Mouse (Mus musculus) megakaryocyte, embryonic 14.5 days (primary cell): ENCODE results near the gene Nsun3. TPM values are rescaled to one million over a fixed set of nuclear protein-coding genes. Genes with fewer than 3 reads are reported as not detected.
"Not testable (repeated sequence)": the region's sequence is repeated elsewhere in the genome, so short reads cannot be mapped to it uniquely, and the experiment has no call there.

ENCODE experiments used
- H3K27me3 ChIP-seq: replicated peaks from 2 replicates; pipeline ENCODE3; 2012; ENCODE audit warnings: inconsistent platforms
- H3K36me3 ChIP-seq: replicated peaks from 2 replicates; pipeline ENCODE3; 2012; ENCODE audit warnings: low read length, inconsistent platforms, mixed read lengths
- H3K4me1 ChIP-seq: 2 replicates; pipeline ENCODE4 v1.6.1; 2012; ENCODE audit warnings: inconsistent platforms
- H3K4me3 ChIP-seq: replicated peaks from 2 replicates; pipeline ENCODE3; 2012; ENCODE audit warnings: moderate library complexity, mild to moderate bottlenecking, inconsistent platforms
- H3K9me3 ChIP-seq: 2 replicates; pipeline ENCODE4 v1.6.1; 2012; ENCODE audit warnings: inconsistent platforms
- FLI1 ChIP-seq: IDR thresholded peaks from 2 replicates; pipeline ENCODE4 v1.6.1; 2012; ENCODE audit warnings: low read length, inconsistent platforms, mixed read lengths
- GATA1 ChIP-seq: IDR thresholded peaks from 3 replicates; pipeline ENCODE4 v1.6.1; 2012; ENCODE audit warnings: mixed read lengths, low read length, inconsistent platforms, borderline replicate concordance
- polyA plus RNA-seq: library from polyadenylated mRNA; stranded (reverse); fragments of >175 nt; gene quantifications from 2 replicates; pipeline ENCODE4 v1.2.3, GENCODE M21; 2012; ENCODE audit warnings: low replicate concordance; ENCODE audit not compliant: insufficient read depth

The Nsun3 gene
- polyA plus RNA-seq, 1 experiment, result 2.2 TPM

DNA sequence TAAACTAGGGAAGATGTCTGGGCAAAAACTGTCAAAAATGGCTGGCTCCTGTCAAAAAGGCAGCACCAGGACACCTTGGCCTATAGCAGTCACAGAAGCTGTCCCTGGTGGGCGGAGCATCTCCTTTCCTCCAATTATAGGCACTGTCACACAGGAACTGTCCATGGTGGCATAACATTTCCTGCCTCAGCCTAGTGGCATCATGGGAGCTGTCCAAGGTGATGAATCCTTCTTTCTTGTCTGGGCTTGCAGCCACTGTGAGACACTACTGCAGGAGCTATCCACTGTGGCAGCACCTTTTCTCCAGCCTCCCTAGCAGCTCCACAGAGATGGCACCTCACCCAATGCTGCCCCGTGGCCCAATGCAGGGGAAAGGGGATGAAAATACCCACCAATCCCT is 28.3 kb downstream of the Nsun3 start:
- H3K4me1 ChIP-seq, result peaks cover 10% of the 10 kb centered on the region; the same call in 1 of the 2 replicates
- H3K36me3 ChIP-seq, result peaks cover 86% of the 10 kb centered on the region
- peak overlapping the region; percentile 29 for H3K4me3 ChIP-seq
- H3K27me3 ChIP-seq, result no peaks in the 10 kb centered on the region
- H3K9me3 ChIP-seq, result peaks cover 7% of the 10 kb centered on the region
- no peak for TF ChIP-seq FLI1
- TF ChIP-seq GATA1, result no peak

- Histone ChIP-seq H3K4me1 (peaks cover 10% of the 10 kb centered on the region; the same call in 1 of the 2 replicates), H3K36me3 (peaks cover 78% of the 10 kb centered on the region), H3K9me3 (peaks cover 7% of the 10 kb centered on the region), H3K4me3 (no peak overlapping the region), H3K27me3 (no peaks in the 10 kb centered on the region)
- TF ChIP-seq FLI1, result no peak
- TF ChIP-seq GATA1, result no peak
Observed at GRCm38 (mm10) chr16:62755307-62755706, 31.3 kb downstream of the Nsun3 start.

GRCm38 (mm10) chr16:62753597-62753996 is 33.0 kb downstream of the Nsun3 start:
- no peak overlapping the region for H3K4me3 ChIP-seq
- no peaks in the 10 kb centered on the region for H3K27me3 ChIP-seq
- peaks cover 5% of the 10 kb centered on the region for H3K9me3 ChIP-seq
- H3K36me3 ChIP-seq, result peaks cover 61% of the 10 kb centered on the region
- peaks cover 10% of the 10 kb centered on the region; the same call in 1 of the 2 replicates for H3K4me1 ChIP-seq
- TF ChIP-seq GATA1 (no peak), FLI1 (no peak)

DNA sequence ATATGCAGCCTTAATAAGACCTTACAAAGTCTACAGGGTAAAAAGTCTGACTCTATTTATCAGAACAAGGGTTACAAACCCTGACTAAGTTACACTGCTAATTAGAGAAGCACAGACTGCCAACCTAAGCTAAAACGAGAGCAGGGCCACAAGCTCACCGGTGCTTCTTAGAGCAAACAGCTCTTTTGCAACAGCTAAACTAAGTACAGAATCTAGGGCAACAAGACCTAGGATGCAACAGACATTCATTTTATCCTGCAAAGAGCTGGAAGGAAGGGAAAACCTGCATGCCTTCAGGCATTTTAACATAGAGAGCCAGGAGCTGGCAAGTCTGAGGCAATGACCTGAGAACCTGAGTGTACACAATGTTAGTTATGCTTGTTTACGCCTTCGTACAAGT is 33.5 kb downstream of the Nsun3 start:
- Histone ChIP-seq H3K4me1 (peaks cover 6% of the 10 kb centered on the region; the same call in 1 of the 2 replicates), H3K4me3 (no peak overlapping the region), H3K27me3 (no peaks in the 10 kb centered on the region), H3K9me3 (no peaks in the 10 kb centered on the region), H3K36me3 (peaks cover 57% of the 10 kb centered on the region)
- TF ChIP-seq GATA1 (no peak), FLI1 (no peak)

DNA sequence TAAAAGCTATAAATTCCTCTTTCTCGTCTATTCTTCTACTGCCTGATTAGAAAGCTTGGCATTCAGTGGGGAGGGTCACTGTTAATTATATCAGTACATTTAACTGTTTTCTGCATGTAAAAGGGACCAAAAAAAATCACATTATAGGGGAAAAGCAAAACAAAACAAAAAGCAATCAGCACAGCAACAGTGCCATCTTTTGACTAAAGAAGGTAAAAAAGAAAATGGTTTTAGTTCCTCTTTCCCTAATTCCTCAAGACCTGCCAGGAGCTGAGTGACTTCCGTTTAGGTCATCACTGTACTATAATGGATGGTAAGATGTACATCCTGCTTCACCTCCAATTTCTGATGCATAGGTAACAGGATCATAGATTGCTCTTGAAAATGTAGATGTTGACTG is 40.7 kb downstream of the Nsun3 start:
- TF ChIP-seq GATA1, result no peak
- TF ChIP-seq FLI1, result no peak
- H3K27me3 ChIP-seq, result no peaks in the 10 kb centered on the region
- peaks cover 49% of the 10 kb centered on the region for H3K36me3 ChIP-seq
- H3K9me3 ChIP-seq, result no peaks in the 10 kb centered on the region
- H3K4me1 ChIP-seq, result no peaks in the 10 kb centered on the region
- no peak overlapping the region for H3K4me3 ChIP-seq

- Histone ChIP-seq H3K9me3 (no peaks in the 10 kb centered on the region), H3K36me3 (peaks cover 50% of the 10 kb centered on the region), H3K27me3 (no peaks in the 10 kb centered on the region), H3K4me1 (no peaks in the 10 kb centered on the region), H3K4me3 (no peak overlapping the region)
- TF ChIP-seq GATA1 (no peak), FLI1 (no peak)
Observed at GRCm38 (mm10) chr16:62734359-62734758, 52.3 kb downstream of the Nsun3 start.

DNA sequence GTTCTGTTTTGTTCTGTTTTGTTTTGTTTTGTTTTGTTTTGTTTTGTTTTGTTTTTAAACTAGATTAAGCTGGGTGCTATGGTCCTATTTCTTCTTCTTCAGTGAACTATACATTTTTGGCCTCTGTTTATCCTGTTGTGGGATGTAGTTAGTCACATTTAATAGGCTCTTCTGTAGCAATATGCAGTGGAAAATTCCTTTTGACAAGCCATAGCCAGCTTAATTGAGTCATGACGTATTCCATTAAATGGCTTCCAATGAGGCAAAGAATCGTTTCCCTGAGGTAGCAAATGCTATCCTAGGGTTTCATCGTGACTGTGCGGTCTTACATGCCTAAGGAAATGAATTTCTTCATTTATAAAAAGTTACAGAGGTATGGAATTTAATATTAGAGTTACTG is 56.3 kb downstream of the Nsun3 start:
- Histone ChIP-seq H3K4me3 (no peak overlapping the region), H3K36me3 (peaks cover 37% of the 10 kb centered on the region), H3K9me3 (0 out of 2 replicates have a peak, but pooled peaks cover 3% of the 10 kb centered on the region), H3K4me1 (no peaks in the 10 kb centered on the region), H3K27me3 (no peaks in the 10 kb centered on the region)
- no peak for TF ChIP-seq GATA1
- no peak for TF ChIP-seq FLI1

DNA sequence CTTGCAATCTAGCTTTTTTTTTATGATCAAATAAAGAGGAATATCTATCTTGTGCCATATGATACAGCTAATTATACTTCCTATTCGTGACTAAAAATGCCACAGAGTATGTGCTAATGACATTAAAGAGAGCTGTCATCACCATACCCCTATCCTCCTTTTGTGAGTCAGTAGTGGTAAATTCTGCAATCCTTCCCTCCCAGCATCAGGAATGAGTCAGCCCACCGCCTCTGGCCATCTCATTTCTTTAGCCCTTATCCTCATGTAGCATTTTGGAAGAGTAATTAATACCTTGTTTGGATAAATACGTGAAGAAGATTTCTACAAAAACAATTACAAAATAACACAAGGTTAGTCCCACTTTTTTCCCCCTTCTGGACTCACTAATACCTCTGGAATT is 56.8 kb downstream of the Nsun3 start:
- H3K9me3 ChIP-seq, result 0 out of 2 replicates have a peak, but pooled peaks cover 3% of the 10 kb centered on the region
- TF ChIP-seq GATA1, result no peak
- TF ChIP-seq FLI1, result no peak

GRCm38 (mm10) chr16:62718255-62718654 is 68.4 kb downstream of the Nsun3 start:
- H3K9me3 ChIP-seq, H3K4me1 ChIP-seq, H3K4me3 ChIP-seq, H3K27me3 ChIP-seq, H3K36me3 ChIP-seq: not testable (repeated sequence)

More for the DNA sequence above, 56.8 kb downstream of the Nsun3 start:
- Histone ChIP-seq H3K4me3 (no peak overlapping the region), H3K27me3 (no peaks in the 10 kb centered on the region), H3K36me3 (peaks cover 32% of the 10 kb centered on the region), H3K4me1 (no peaks in the 10 kb centered on the region)

- no peak for TF ChIP-seq GATA1
- TF ChIP-seq FLI1, result no peak
- no peaks in the 10 kb centered on the region for H3K27me3 ChIP-seq
- H3K4me1 ChIP-seq, result no peaks in the 10 kb centered on the region
- H3K36me3 ChIP-seq, result no peaks in the 10 kb centered on the region
- no peaks in the 10 kb centered on the region for H3K9me3 ChIP-seq
- H3K4me3 ChIP-seq, result no peak overlapping the region
Observed at GRCm38 (mm10) chr16:62690436-62690835, 96.2 kb downstream of the Nsun3 start.

DNA sequence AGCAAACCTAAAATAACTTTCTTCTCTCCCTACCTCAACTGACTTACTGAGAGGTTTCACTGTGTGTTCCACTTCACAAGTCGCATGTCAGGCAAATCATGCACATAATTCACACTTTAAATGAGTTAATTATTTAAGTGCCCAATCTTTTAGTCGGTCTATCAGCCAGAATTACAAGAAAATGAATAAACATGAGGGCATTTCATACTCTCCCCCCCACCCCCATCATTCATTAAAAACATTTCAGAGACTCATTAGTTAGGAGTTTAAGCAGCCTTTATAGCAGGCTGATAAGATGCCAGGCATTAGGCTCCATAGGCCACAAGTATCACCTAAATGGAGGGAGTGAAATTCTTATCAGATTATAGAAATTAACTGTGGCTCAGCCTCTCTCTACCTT is 100.5 kb downstream of the Nsun3 start:
- Histone ChIP-seq H3K4me3 (no peak overlapping the region), H3K36me3 (no peaks in the 10 kb centered on the region), H3K4me1 (no peaks in the 10 kb centered on the region), H3K9me3 (0 out of 2 replicates have a peak, but pooled peaks cover 3% of the 10 kb centered on the region), H3K27me3 (no peaks in the 10 kb centered on the region)
- no peak for TF ChIP-seq FLI1
- no peak for TF ChIP-seq GATA1
